Mouse (Mus musculus): ENCODE data around the gene Brd4. TPM values are rescaled to one million over a fixed set of nuclear protein-coding genes. Genes with fewer than 3 reads are reported as not detected.

Brd4 gene
- polyA plus RNA-seq, 1 experiment from 2014 or later = 108 TPM

- Histone ChIP-seq H3K36me3 (no peaks in the 10 kb centered on the region), H3K4me2 (replicated peaks) (no peak overlapping the region), H3K27me3 (no peaks in the 10 kb centered on the region), H3K9me3 (replicated peaks) (no peaks in the 10 kb centered on the region), H3K9ac (no peak overlapping the region), H3K27ac (no peak overlapping the region), H3K4me1 (no peaks in the 10 kb centered on the region), H3K4me3 (no peak overlapping the region)
- ATAC-seq (ENCODE audit: low FRiP score) = no peak
- 98% methylated on average over 7 of the region's 7 CpGs for WGBS
These were observed 15.4 kb downstream of the Brd4 start for GRCm38 (mm10) chr17:32269151-32269550.

GRCm38 (mm10) chr17:32268540-32268960 lies 16.0 kb downstream of the Brd4 start:
- H3K4me2 ChIP-seq (replicated peaks) = no peak overlapping the region
- H3K27ac ChIP-seq = no peak overlapping the region
- H3K9ac ChIP-seq = no peak overlapping the region
- H3K27me3 ChIP-seq = no peaks in the 10 kb centered on the region
- H3K9me3 ChIP-seq (replicated peaks) = no peaks in the 10 kb centered on the region
- WGBS = 94% methylated on average over 3 of the region's 3 CpGs
- ATAC-seq (ENCODE audit: low FRiP score) = no peak
- H3K4me1 ChIP-seq = no peaks in the 10 kb centered on the region
- no peaks in the 10 kb centered on the region for H3K36me3 ChIP-seq
- no peak overlapping the region for H3K4me3 ChIP-seq

GRCm38 (mm10) chr17:32268096-32268495 lies 16.4 kb downstream of the Brd4 start:
- no peaks in the 10 kb centered on the region for H3K36me3 ChIP-seq
- no peak overlapping the region for H3K4me3 ChIP-seq
- no peak overlapping the region for H3K9ac ChIP-seq
- no peaks in the 10 kb centered on the region for H3K9me3 ChIP-seq (replicated peaks)
- no peak for ATAC-seq (ENCODE audit: low FRiP score)
- no peaks in the 10 kb centered on the region for H3K27me3 ChIP-seq
- H3K4me2 ChIP-seq (replicated peaks) = no peak overlapping the region
- 66% methylated on average over 2 of the region's 2 CpGs for WGBS
- H3K4me1 ChIP-seq = no peaks in the 10 kb centered on the region
- no peak overlapping the region for H3K27ac ChIP-seq

- no peaks in the 10 kb centered on the region for H3K4me1 ChIP-seq
- WGBS = 94% methylated on average over 1 of the region's 1 CpGs
- H3K9me3 ChIP-seq (replicated peaks) = no peaks in the 10 kb centered on the region
- H3K4me3 ChIP-seq = no peak overlapping the region
- no peak overlapping the region for H3K27ac ChIP-seq
- H3K36me3 ChIP-seq = no peaks in the 10 kb centered on the region
- no peak overlapping the region for H3K9ac ChIP-seq
- no peak overlapping the region for H3K4me2 ChIP-seq (replicated peaks)
- H3K27me3 ChIP-seq = no peaks in the 10 kb centered on the region
- no peak for ATAC-seq (ENCODE audit: low FRiP score)
These were observed 16.9 kb downstream of the Brd4 start for GRCm38 (mm10) chr17:32267617-32268016.

- no peak overlapping the region for H3K4me3 ChIP-seq
- H3K27me3 ChIP-seq = no peaks in the 10 kb centered on the region
- no peak for ATAC-seq (ENCODE audit: low FRiP score)
- no peak overlapping the region for H3K4me2 ChIP-seq (replicated peaks)
- H3K36me3 ChIP-seq = no peaks in the 10 kb centered on the region
- 95% methylated on average over 2 of the region's 2 CpGs for WGBS
- H3K4me1 ChIP-seq = 0 out of 2 replicates have a peak, but pooled peaks cover under 1% of the 10 kb centered on the region
- no peak overlapping the region for H3K9ac ChIP-seq
- no peaks in the 10 kb centered on the region for H3K9me3 ChIP-seq (replicated peaks)
- no peak overlapping the region for H3K27ac ChIP-seq
These were observed 20.9 kb downstream of the Brd4 start for GRCm38 (mm10) chr17:32263672-32264071.

GRCm38 (mm10) chr17:32262831-32263559 lies 21.5 kb downstream of the Brd4 start:
- H3K27ac ChIP-seq = no peak overlapping the region
- no peaks in the 10 kb centered on the region for H3K27me3 ChIP-seq
- no peak overlapping the region for H3K4me2 ChIP-seq (replicated peaks)
- ATAC-seq (ENCODE audit: low FRiP score) = no peak
- no peak overlapping the region for H3K9ac ChIP-seq
- H3K4me1 ChIP-seq = peaks cover 5% of the 10 kb centered on the region
- no peaks in the 10 kb centered on the region for H3K9me3 ChIP-seq (replicated peaks)
- no peak overlapping the region for H3K4me3 ChIP-seq
- 96% methylated on average over 8 of the region's 8 CpGs for whole genome bisulfite sequencing
- no peaks in the 10 kb centered on the region for H3K36me3 ChIP-seq

GRCm38 (mm10) chr17:32258869-32259268 lies 25.7 kb downstream of the Brd4 start:
- WGBS = 100% methylated on average over 2 of the region's 2 CpGs
- H3K4me3 ChIP-seq = no peak overlapping the region
- no peaks in the 10 kb centered on the region for H3K27me3 ChIP-seq
- no peak overlapping the region for H3K27ac ChIP-seq
- no peaks in the 10 kb centered on the region for H3K36me3 ChIP-seq
- no peak overlapping the region for H3K9ac ChIP-seq
- H3K9me3 ChIP-seq (replicated peaks) = no peaks in the 10 kb centered on the region
- H3K4me1 ChIP-seq = peaks cover 7% of the 10 kb centered on the region
- no peak overlapping the region for H3K4me2 ChIP-seq (replicated peaks)
- ATAC-seq (ENCODE audit: low FRiP score) = no peak

GRCm38 (mm10) chr17:32257944-32258343 lies 26.6 kb downstream of the Brd4 start:
- Histone ChIP-seq H3K4me2 (replicated peaks) (no peak overlapping the region), H3K27me3 (no peaks in the 10 kb centered on the region), H3K4me1 (peaks cover 7% of the 10 kb centered on the region), H3K36me3 (no peaks in the 10 kb centered on the region), H3K9ac (no peak overlapping the region), H3K27ac (no peak overlapping the region), H3K4me3 (no peak overlapping the region), H3K9me3 (replicated peaks) (no peaks in the 10 kb centered on the region)
- WGBS = 70% methylated on average over 6 of the region's 6 CpGs
- no peak; the same call in 1 of the 2 replicates for ATAC-seq (ENCODE audit: low FRiP score)

- 90% methylated on average over 2 of the region's 2 CpGs for WGBS
- H3K4me2 ChIP-seq (replicated peaks) = no peak overlapping the region
These were observed 27.1 kb downstream of the Brd4 start for GRCm38 (mm10) chr17:32257452-32257851.

GRCm38 (mm10) chr17:32256896-32257295 lies 27.6 kb downstream of the Brd4 start:
- WGBS = 89% methylated on average over 2 of the region's 2 CpGs
- H3K4me1 ChIP-seq = peaks cover 7% of the 10 kb centered on the region
- H3K9ac ChIP-seq = no peak overlapping the region
- H3K4me3 ChIP-seq = no peak overlapping the region
- H3K27me3 ChIP-seq = no peaks in the 10 kb centered on the region
- H3K9me3 ChIP-seq (replicated peaks) = no peaks in the 10 kb centered on the region
- no peak overlapping the region for H3K4me2 ChIP-seq (replicated peaks)
- ATAC-seq (ENCODE audit: low FRiP score) = no peak
- no peaks in the 10 kb centered on the region for H3K36me3 ChIP-seq
- no peak overlapping the region for H3K27ac ChIP-seq

More at GRCm38 (mm10) chr17:32257452-32257851, 27.1 kb downstream of the Brd4 start:
- Histone ChIP-seq H3K36me3 (no peaks in the 10 kb centered on the region), H3K27me3 (no peaks in the 10 kb centered on the region), H3K27ac (no peak overlapping the region), H3K4me1 (peaks cover 7% of the 10 kb centered on the region), H3K9me3 (replicated peaks) (no peaks in the 10 kb centered on the region), H3K4me3 (no peak overlapping the region), H3K9ac (no peak overlapping the region)
- no peak for ATAC-seq (ENCODE audit: low FRiP score)

- Histone ChIP-seq H3K9me3 (replicated peaks) (no peaks in the 10 kb centered on the region), H3K27me3 (no peaks in the 10 kb centered on the region), H3K9ac (no peak overlapping the region), H3K4me3 (no peak overlapping the region), H3K4me1 (peaks cover 3% of the 10 kb centered on the region; the same call in 1 of the 2 replicates), H3K27ac (no peak overlapping the region), H3K36me3 (no peaks in the 10 kb centered on the region), H3K4me2 (replicated peaks) (no peak overlapping the region)
- ATAC-seq (ENCODE audit: low FRiP score) = no peak
- WGBS = 93% methylated on average over 2 of the region's 2 CpGs
These were observed 31.3 kb downstream of the Brd4 start for GRCm38 (mm10) chr17:32253261-32253660.

GRCm38 (mm10) chr17:32251827-32252470 lies 32.6 kb downstream of the Brd4 start:
- WGBS = 93% methylated on average over 2 of the region's 2 CpGs
- H3K36me3 ChIP-seq = no peaks in the 10 kb centered on the region
- H3K4me1 ChIP-seq = no peaks in the 10 kb centered on the region
- no peak overlapping the region for H3K9ac ChIP-seq
- H3K27ac ChIP-seq = no peak overlapping the region
- H3K9me3 ChIP-seq (replicated peaks) = no peaks in the 10 kb centered on the region
- H3K27me3 ChIP-seq = no peaks in the 10 kb centered on the region
- no peak overlapping the region for H3K4me3 ChIP-seq
- H3K4me2 ChIP-seq (replicated peaks) = no peak overlapping the region
- ATAC-seq (ENCODE audit: low FRiP score) = no peak

GRCm38 (mm10) chr17:32250066-32250465 lies 34.5 kb downstream of the Brd4 start:
- Histone ChIP-seq H3K9ac (no peak overlapping the region), H3K4me1 (no peaks in the 10 kb centered on the region), H3K27me3 (no peaks in the 10 kb centered on the region), H3K9me3 (replicated peaks) (no peaks in the 10 kb centered on the region), H3K4me2 (replicated peaks) (no peak overlapping the region), H3K36me3 (no peaks in the 10 kb centered on the region), H3K27ac (no peak overlapping the region), H3K4me3 (no peak overlapping the region)
- 97% methylated on average over 1 of the region's 1 CpGs for WGBS
- no peak for ATAC-seq (ENCODE audit: low FRiP score)
